Mouse (Mus musculus) c-Kit-negative CD71-positive TER-119-positive erythroid progenitor cells, embryonic 14.5 days (primary cell): Measurements from ENCODE around the gene Tmem101.
"Not testable (repeated sequence)": the region's sequence is repeated elsewhere in the genome, so short reads cannot be mapped to it uniquely, and the experiment has no call there.

Experiments used
- DNase-seq: peaks from one replicate; pipeline ENCODE4 v3.0.0-alpha.2; 2013; ENCODE audit warnings: low read depth, low spot score

Gene Tmem101

DNA sequence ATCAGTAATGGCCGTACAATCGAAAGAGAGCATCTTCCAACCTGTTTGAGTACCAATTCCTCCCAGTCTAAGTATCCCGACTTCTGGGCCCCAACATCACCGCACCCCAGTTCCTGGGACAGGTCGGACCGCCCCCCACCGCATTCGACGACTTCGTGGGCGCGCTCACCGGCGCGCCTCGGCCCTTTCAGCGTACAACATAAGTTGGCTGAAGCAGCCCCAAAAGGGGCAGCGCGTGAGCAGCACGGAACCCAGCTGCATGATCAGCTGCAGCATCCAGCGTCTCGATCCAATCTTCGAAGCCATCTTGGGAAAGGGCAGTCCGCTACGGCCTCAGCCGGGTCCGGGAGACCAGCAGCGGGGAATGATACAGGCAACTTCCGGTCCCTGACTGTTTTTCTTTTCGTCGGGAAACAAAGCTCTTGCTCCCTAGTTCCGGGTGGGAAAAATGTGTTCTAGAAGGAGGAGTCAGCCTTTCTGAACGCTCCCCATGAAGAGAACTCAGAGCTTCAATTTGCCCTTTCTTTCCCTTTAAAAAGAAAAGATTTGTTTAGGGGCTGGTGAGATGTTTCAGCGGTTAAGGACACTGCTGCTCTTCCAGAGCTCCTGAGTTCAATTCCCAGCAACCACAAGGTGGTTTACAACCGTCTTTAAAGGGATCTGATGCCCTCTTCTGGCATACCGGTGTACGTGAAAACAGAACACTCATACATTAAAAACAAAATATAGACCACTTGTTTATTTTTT is at the start of gene Tmem101:
Gene Tmem101, minus strand, starts transcription at position 366 of the 747 bp plus-strand sequence.
- peak; percentile 78 for DNase-seq

DNA sequence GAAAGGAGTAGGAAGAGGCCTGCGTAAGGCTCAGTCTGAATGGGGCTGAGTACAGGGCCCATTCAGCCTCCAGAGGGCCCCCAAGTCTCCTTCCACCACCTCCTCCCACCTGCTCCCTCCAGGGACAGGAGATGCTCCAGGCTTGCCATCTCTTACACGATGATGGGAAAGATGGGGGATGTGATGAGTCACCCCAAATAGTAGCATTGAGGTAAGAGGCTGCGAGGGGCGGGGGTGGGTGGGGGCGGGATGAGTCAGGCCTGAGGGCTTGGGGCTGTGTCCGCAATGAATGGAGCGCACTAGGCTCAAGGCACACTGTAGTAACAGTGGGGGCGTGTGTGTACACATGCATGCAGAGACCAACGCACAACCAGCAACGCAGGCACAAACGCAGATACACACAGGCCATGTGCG is 45.2 kb upstream of the Tmem101 start:
- no peak for DNase-seq

DNA sequence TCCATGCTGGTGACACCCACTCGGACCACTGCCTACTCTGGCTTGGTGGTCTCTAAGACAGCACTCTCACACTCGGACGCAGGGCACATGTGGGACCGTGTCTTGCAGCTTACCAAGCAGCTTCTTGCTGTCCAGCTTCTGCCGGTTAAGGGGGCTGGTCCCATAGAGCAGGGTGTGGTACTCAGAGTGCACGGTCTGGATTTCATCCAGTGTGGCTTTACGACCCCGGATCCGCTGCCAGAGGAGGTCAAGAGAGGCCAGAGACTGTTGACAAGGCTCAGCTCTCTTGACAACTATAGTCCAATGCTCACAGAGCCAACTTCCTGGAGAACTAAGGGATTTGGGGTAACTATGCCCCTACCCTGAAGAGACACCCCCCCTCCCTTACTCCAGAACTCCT is 43.7 kb upstream of the Tmem101 start:
- no peak for DNase-seq

DNA sequence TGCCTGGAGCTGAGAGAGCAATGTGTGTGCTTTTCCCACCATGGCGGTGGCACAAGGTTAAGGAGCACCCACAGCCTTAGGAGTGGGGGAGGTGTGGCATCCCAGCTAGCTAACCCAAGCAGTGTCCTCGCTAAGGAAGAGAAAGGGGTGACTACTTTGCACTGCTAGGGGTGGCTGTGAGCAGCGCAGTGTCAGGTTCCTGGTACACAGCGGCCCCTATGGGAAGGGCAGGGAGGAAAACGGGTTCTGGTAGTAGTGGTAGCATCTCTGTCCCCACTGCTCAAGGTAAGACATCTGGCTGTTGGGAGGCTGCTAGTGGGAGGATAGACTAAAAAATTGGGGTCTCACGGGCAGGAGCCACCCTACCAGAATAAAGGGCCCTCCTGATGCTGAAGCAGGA is 42.0 kb upstream of the Tmem101 start:
- DNase-seq, result no peak

DNA sequence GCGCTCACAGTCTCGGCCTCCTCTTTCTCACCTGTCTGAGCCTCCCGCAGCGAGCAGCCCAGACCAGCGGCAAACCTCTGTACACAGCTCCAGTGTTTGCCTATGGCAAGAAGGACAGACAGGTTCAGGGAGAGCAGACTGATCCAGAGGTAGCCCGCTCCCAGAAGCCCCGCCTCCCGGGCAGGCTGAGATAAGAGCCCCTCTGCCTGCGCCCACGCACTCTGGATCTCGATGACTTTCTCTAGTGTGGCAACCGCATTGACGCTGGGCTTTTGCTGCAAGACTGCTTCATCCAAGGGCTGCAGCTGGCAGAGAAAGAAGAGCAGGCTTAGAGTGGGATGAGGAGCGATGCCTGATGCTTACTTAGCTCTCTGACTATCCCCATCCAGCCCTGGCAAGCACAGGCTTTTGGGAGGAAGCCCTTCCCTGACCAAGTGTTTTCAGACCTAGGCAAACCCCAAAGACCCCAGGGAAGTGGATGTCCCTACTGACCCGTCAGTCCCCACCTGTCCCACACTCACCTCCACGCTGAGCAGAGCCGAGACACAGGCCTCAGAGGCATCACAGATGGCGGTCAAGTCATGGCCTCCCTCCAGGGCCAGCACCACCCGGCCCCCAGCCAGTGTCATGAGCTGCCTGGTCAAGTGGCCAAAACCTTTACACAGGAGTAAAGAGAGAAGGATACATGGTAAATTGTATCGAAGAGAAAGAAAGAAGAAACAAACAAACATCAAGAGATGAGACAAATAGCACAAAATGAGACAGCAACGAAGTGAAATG is 40.0 kb upstream of the Tmem101 start:
- no peak for DNase-seq

DNA sequence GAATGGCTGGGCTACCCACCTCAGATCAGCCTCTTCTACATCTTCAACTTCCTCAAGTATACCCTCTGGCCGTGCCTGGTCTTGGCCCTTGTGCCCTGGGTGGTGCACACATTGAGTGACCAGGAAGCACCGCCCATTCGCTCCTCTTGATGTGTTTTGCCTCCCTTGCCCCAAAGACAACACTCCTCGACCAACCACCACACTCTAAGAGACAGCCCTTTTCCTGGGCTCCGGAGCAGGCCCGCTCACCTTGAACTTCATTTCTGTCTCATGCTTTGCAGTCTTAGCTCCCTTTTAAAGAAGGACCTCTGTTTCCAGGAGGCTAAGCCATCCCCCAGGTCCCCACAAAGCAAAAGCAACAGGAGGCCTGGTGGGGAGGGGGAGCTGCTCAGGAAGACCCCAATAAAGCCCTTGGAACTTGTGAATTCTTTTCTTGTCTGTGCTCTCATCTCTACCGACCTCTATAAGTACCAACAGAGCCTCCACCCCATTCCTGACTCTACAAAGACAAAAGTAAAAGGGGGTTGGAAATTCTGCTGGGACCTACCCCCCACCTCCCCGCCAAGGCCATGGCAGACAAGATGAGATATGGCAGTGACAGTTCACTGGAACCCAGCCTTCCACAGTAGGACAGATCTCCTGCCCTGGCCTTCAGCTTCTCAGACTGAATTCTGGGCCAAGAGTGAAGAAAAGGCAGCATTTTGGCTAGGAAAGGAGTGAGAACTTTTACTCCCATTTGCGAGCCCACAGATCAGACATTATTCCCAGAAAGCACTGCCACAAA is 37.6 kb upstream of the Tmem101 start:
- no peak for DNase-seq

DNA sequence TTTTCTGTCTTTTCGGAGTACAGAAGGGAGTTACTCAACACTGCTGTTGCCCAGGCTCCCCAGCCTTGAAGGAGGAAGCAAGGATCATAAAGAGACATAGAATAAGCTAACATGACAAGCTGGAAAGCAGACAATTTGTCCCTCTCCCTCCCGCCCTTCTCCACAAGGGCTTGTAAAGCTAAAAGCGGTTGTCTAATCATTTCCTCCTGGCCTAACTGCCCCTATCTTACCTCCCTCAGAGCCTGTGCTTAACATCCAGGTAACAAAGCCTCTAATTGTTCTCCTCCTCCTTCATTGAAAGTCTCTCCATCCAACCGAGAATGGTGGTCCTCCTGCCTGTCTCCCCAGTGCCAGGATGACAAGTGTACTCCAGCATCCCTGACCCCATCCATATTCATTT is 34.6 kb upstream of the Tmem101 start:
- no peak for DNase-seq

DNA sequence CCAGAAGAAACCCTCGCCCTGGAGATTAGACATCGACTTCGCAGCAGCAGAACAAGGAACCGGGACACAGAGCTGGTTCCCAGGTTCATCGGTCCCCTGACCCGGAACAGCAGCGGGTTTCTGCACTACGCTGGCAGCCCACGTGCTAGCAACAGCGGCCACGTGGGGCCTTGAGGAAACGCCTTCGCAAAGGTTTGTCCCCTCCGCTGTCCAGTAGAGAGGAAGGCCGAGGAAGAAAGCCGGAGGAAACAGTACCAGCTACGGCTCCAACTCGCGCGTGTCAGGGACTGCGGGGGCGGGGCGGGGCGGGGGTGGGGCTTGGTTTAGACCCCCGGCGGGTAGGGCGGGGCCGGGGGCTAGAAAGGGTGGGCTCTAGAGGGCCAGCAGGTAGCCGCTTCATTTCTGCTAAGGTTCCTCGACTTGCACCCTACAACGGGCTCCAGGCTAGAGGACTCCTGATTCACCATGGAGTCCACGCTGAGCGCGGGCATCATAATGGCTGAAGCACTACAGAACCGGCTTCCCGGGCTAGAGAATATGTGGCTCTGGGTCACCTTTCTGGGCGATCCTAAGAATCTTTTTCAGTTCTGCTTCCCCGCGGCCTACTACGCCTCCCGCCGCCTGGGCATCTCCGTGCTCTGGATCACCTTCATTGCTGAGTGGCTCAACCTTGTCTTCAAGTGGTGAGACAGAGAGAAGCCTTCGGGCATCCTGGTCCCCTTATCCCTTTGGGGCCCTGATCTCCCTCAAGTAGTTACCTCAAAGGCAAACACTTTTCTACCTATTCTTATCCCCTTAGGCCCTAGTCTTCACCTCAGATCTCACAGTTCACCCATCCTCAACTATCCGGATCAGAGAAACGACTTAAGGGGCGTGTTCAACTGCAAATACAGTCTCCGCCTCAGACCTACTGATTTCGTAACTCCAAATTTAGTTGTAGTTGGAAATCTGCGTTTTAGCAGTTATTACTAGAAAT is 33.5 kb upstream of the Tmem101 start, which contains the start of gene G6pc3:
Gene G6pc3, plus strand, starts transcription at position 160 of the 976 bp plus-strand sequence.
- DNase-seq, result peak; percentile 22

DNA sequence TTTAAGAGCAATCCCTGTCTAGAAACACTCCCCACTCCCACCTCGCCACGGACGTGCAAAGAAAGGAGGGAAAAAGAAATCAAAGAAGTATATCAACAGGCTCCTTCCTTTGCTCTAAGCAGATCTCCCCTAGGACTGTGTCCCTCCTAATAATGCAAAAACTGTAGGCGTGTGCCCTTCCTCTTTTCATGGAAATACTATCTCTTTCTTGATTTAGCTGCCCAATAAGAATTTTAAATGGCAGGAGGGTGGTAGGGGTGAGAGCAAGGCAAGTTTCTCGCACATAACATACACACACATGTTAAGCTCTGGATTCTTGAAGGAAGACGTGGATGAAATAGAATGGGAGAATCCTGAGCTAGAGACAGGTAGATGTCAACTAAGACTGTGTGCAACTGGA is 32.8 kb upstream of the Tmem101 start:
- no peak for DNase-seq

DNA sequence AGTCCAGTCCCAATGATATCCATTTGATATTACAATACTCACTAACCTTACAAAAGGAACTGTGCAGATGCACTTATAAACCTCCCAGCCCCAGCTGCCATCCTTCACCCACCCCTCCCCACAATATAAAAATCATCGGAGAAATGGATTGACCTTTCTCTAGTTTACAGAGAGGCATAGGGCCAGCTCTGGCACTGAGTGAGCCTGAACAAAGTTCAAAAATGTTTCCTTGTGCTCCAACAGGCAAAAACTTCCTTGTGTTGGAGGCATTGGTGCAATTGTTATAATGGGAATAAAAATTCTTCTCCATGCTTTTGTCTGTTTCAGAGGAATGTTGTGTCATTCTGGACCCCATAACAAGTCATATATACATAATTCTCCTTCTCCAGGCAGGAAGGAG is 30.0 kb upstream of the Tmem101 start:
- no peak for DNase-seq

DNA sequence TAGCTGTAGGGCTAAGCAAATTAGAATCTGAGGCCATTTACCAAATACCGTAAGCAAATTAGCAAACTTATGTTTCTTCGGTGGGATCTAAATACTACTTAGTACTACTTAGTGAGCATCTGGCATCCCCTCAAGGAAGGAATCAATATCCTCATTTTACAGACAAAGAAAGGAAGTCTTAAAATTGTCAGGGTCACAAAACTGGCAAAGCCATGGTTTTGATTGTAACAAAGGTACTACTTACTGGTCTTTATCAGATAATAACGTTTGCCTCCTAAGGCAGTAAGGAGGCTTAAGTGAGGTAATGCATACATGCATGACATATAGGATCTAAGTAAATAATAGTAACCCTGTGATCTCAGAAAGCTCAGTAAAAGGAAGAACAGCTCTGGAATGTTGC is 29.5 kb upstream of the Tmem101 start:
- no peak for DNase-seq

DNA sequence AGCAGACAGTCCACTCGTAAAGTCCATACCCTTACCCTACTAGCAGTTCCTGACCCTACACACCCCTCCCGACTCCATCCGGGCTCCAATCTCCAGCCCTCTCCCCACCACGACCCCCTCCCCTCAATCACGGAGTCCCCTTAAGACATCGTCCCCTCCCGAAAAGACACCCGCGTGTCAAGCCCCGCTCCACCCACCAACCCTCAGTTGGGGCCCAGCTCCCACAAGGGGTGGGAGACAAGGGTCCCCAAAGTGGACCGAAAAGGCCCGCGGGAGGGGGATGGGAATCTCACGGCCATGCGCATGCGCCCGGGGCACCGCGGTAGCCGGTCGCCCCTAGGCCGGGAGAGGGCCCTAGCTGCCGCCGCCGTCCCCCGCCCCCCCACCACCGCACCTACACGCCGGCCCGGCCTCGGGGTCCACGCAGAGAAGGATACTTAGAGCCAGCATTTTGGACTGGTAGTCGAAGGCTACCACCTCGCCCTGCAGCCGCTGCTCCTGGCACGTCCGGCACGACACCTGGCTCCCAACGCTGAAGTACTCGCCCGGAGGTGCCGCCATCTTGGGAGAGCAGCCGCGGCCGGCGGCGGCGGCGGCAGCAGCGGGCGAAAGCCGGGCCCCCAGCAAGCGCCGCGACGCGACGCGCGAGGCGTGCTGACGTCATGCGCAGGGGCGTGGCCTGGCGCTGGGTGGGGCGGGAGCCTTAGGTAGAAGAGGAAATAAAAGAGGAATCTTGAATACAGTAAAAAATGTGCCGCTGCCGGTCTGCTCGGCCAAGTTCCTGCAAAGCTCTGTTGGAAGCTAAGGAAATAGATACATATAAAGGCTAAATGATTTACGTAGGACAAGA is 28.7 kb upstream of the Tmem101 start, which contains the start of gene Lsm12:
Gene Lsm12, minus strand, starts transcription at position 651 of the 850 bp plus-strand sequence.
- DNase-seq, result peak; percentile 92

DNA sequence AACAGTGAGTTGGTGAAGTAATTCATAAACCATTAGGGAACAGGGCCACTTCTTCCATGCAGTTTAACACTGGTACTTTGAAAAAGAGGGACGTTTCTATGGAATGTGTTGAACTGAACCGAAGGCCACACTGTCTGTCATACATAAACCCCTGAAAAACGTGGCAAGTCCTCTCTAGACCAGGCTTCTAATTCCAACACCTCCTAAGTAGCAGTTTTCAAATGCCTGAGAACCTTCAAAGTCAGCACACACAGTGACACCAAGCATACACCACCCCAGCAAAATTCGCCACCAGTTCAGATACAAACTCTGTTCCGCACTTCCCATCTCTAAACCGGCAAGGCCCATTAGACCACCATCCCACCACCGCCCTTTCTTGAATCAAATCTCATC is 28.0 kb upstream of the Tmem101 start:
- peak; percentile 15 for DNase-seq

DNA sequence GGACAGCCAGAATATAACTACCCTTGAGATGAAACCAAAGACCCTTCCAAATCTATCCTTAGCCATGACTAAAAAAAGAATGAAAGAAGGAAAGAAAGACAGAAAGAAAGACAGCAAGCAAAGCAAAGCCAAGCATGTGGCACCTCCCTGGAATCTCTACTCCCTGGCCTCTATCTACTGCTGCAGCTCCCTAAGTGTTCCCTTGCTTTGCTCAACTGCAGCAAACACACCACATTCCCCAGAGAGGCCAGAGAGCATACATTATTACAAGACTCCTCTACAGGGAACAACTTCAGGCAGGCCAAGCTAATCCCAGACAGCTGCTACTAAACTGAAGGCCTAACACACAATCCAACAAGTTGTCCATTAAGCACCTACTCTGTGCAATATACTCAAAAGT is 23.6 kb upstream of the Tmem101 start:
- no peak for DNase-seq

DNA sequence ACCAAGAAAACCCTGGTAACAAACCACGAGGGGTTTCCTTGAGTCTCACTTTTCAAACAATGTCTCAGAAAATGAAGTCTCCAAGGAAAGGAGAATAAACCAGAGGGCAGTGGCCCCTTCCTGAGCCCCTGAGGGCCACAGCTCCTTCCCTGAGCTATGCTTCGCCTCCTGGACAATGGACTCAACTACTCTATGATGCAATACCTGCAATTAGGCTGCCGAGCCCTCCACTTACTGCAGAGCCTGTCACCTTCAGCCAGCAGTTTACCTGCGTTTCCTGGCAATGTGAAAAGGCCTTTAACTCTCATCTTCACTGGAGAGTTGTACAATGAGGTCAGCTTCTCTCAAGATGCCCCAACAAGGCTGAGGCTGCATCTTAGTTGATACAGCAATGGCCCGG is 12.5 kb upstream of the Tmem101 start:
- DNase-seq, result no peak

DNA sequence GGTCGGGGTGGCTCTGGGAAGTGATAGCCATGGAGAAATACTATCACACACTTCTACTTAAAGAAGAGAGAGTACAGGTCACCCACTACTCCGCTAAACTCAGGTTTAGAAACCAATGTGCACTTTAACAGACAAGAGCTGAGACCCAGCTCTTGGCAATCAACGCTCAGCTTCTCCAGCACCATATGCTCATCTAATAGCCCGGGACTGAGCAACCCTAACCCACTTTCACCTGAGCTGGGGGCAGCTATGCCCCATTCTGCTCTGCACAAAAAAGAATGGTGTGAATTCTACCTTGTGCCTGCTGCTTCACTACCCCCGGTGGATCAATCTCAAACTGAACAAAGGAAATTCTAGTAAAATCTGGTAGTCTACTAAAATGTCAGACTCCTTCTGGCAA is 11.3 kb upstream of the Tmem101 start:
- no peak for DNase-seq

DNA sequence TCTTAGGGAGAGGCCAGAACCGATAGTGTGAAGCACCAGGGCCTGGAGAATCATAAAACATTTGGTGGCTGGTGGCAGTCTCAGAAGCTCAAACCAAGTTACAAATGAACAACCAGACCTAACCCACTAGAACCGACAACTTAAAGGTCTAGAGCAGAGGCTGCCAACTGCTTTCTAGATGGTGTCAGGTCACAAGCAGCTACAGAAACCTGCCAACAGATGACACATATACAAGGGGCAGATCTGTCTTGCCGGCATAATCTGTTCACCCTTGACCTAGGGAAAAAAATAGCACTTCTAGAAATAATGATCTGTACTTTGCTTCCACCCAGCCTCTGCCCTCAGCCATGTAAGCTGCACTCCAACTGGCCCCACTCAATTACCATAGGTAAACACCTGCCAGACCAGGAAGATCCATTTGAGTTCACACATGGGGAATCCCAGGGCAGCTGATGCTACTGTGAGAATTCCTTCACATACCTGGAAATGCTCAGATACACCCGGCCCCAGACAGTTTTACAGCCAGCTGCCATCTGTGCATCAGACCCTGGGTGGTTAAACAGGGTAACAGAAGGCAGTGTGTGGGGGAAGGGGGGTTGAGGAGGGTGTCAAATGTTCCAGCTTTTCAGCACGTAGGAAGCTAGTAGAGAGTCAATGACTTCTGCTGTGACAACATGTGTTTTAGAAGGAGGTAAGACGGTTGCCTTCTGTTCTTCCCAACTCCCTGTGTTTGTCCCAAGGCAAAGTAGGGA is 9.9 kb upstream of the Tmem101 start:
- DNase-seq, result no peak

DNA sequence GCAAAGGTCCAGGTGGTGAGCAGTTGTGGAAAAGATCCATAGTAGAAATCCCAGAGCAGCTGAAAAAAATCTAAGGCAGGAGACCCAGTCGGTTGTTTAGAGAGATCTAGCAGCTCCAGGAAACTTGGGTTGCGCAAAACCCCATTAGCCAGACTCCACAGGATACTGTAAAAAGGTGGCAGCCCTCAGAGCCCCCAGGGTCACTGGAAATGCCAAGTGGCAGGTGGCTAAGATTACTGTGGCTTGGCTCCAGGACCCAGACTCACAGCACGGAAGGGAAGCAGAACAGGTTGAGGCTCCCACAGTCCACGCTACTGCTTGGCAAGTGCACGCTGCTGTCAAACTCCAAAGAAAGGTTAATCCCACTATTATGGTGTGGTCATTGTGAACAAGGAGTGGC is 3.6 kb upstream of the Tmem101 start:
- DNase-seq, result no peak

DNA sequence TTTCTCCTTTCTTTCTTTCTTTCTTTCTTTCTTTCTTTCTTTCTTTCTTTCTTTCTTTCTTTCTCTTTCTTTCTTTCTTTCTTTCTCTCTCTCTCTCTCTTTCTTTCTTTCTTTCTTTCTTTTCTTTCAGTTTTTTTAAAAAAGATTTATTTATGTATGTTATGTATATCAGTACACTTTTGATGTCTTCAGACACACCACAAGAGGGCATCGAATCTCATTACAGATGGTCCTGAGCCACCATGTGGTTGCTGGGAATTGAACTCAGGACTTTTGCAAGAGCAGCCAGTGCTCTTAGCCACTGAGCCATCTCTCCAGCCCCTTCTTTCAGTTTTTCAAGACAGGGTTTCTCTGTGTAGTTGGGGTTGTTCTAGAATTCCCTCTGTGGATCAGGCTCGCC is 1.8 kb upstream of the Tmem101 start:
- not testable (repeated sequence) for DNase-seq

DNA sequence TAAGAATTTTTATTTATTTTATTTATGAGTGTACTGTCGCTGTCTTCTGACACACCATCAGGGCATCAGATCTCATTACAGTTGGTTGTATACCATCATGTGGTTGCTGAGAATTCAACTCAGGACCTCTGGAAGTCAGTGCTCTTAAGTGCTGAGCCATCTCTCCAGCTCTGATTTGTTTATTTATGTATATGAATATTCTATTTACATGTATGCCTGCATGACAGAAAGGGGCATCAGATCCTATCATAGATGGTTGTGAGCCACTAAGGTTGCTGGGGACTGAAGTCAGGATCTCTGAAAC is 534 bp upstream of the Tmem101 start:
- DNase-seq, result no peak
